Mouse (Mus musculus) ES-CJ7 (cell line): Measurements from ENCODE around the gene Polr3g.

Experiments used
- DNase-seq: peaks from one replicate; pipeline ENCODE4 v3.0.0; 2011; ENCODE audit warnings: low read depth, low spot score

Gene Polr3g

GRCm38 (mm10) chr13:81710775-81711545 is at the start of gene Polr3g, which contains the start of gene Mblac2:
TSS of gene Polr3g (minus strand) at chr13:81711013.
TSS of gene Mblac2 (plus strand) at chr13:81711341.
- DNase-seq: peak; percentile 94

- peak; percentile 70 for DNase-seq
Measured at GRCm38 (mm10) chr13:81760379-81760778, 49.6 kb upstream of the Polr3g start.

- no peak for DNase-seq
Measured at GRCm38 (mm10) chr13:81757058-81757660, 46.3 kb upstream of the Polr3g start.

GRCm38 (mm10) chr13:81755324-81755723 is 44.5 kb upstream of the Polr3g start:
- DNase-seq: no peak

GRCm38 (mm10) chr13:81754878-81755277 is 44.1 kb upstream of the Polr3g start:
- no peak for DNase-seq

GRCm38 (mm10) chr13:81744092-81744396 is 33.2 kb upstream of the Polr3g start:
- no peak for DNase-seq

GRCm38 (mm10) chr13:81743391-81744091 is 32.7 kb upstream of the Polr3g start:
- DNase-seq: no peak

GRCm38 (mm10) chr13:81740898-81741297 is 30.1 kb upstream of the Polr3g start:
- DNase-seq: peak; percentile 43

GRCm38 (mm10) chr13:81736606-81737005 is 25.8 kb upstream of the Polr3g start:
- DNase-seq: no peak

GRCm38 (mm10) chr13:81730362-81730761 is 19.5 kb upstream of the Polr3g start:
- no peak for DNase-seq

- no peak for DNase-seq
Measured at GRCm38 (mm10) chr13:81729102-81729501, 18.3 kb upstream of the Polr3g start.

GRCm38 (mm10) chr13:81728141-81728540 is 17.3 kb upstream of the Polr3g start:
- DNase-seq: peak; percentile 77

GRCm38 (mm10) chr13:81713896-81714295 is 3.1 kb upstream of the Polr3g start:
- DNase-seq: no peak

- peak; percentile 15 for DNase-seq
Measured at GRCm38 (mm10) chr13:81711546-81712371, 946 bp upstream of the Polr3g start.

GRCm38 (mm10) chr13:81710266-81710665 is 547 bp downstream of the Polr3g start:
- peak; percentile 27 for DNase-seq

- DNase-seq: no peak
Measured at GRCm38 (mm10) chr13:81709805-81710204, 1.0 kb downstream of the Polr3g start.

GRCm38 (mm10) chr13:81706311-81706710 is 4.5 kb downstream of the Polr3g start:
- no peak for DNase-seq

GRCm38 (mm10) chr13:81703621-81704020 is 7.2 kb downstream of the Polr3g start:
- no peak for DNase-seq

GRCm38 (mm10) chr13:81703148-81703547 is 7.7 kb downstream of the Polr3g start:
- peak; percentile 40 for DNase-seq

- peak; percentile 50 for DNase-seq
Measured at GRCm38 (mm10) chr13:81694446-81694845, 16.4 kb downstream of the Polr3g start.

- DNase-seq: peak; percentile 73
Measured at GRCm38 (mm10) chr13:81691606-81692005, 19.2 kb downstream of the Polr3g start.

- DNase-seq: no peak
Measured at GRCm38 (mm10) chr13:81690477-81690876, 20.3 kb downstream of the Polr3g start.
